Mouse (Mus musculus): Measurements from ENCODE around the gene Mrps9. TPM values are rescaled to one million over a fixed set of nuclear protein-coding genes. Genes with fewer than 3 reads are reported as not detected.

Gene Mrps9
- polyA plus RNA-seq (2012; rRNA removed) = 4.4 and 8.0 TPM in 2 replicates

GRCm38 (mm10) chr1:42850663-42851397 lies at the start of gene Mrps9:
Gene Mrps9 (plus strand): TSS chr1:42851233.

GRCm38 (mm10) chr1:42952734-42953481 lies 101.9 kb downstream of the Mrps9 start, which contains the start of gene Gpr45:
Gene Gpr45 (plus strand): TSS chr1:42952872.

Other genes starting within 250 kb of the Mrps9 start
- gene Pou3f3, start 155.5 kb upstream of the Mrps9 start, polyA plus RNA-seq (2012; rRNA removed) = not detected in 2 replicates
- gene Gpr45, start 101.6 kb downstream of the Mrps9 start, polyA plus RNA-seq (2012; rRNA removed) = 0.28 and 0.74 TPM in 2 replicates
- 6.4 and 7.7 TPM in 2 replicates for gene Tgfbrap1, start 247.4 kb downstream of the Mrps9 start, polyA plus RNA-seq (2012; rRNA removed)
- gene AI597479, start 247.5 kb downstream of the Mrps9 start, polyA plus RNA-seq (2012; rRNA removed) = 0.56 and 0.69 TPM in 2 replicates

Data from stomach, adult 2 months (tissue).